Mouse (Mus musculus) neural tube, embryonic 12.5 days (tissue): ENCODE measurements around the gene Cyld. TPM values are rescaled to one million over a fixed set of nuclear protein-coding genes. Genes with fewer than 3 reads are reported as not detected.
"Not testable (repeated sequence)": the region's sequence is repeated elsewhere in the genome, so short reads cannot be mapped to it uniquely, and the experiment has no call there.

ENCODE experiments used
- ATAC-seq: fragments of 200-750 bp; cut with Nextera tagmentation; 2 replicates; pipeline ENCODE4 v1.8.0; 2017; ENCODE audit warnings: low read depth, mild to moderate bottlenecking, moderate TSS enrichment, moderate library complexity; ENCODE audit not compliant: low FRiP score
- H3K27ac ChIP-seq: fragments of 300-500 bp; sonication (generic); 2 replicates; pipeline ENCODE4 v1.5.1; 2016
- H3K27me3 ChIP-seq: fragments of 300-500 bp; sonication (generic); replicated peaks from 2 replicates; pipeline ENCODE4 v1.6.1; 2016; ENCODE audit warnings: mild to moderate bottlenecking
- H3K36me3 ChIP-seq: fragments of 300-500 bp; sonication (generic); 2 replicates; pipeline ENCODE4 v1.6.1; 2016; ENCODE audit warnings: mild to moderate bottlenecking
- H3K4me1 ChIP-seq: fragments of 300-500 bp; sonication (generic); 2 replicates; pipeline ENCODE4 v1.6.1; 2016
- H3K4me2 ChIP-seq: fragments of 300-500 bp; sonication (generic); replicated peaks from 2 replicates; pipeline ENCODE4 v1.6.1; 2016; ENCODE audit warnings: mild to moderate bottlenecking
- H3K4me3 ChIP-seq: fragments of 300-500 bp; sonication (generic); 2 replicates; pipeline ENCODE4 v1.5.1; 2016
- H3K9ac ChIP-seq: fragments of 300-500 bp; sonication (generic); 2 replicates; pipeline ENCODE4 v1.6.1; 2016; ENCODE audit warnings: mild to moderate bottlenecking
- H3K9me3 ChIP-seq: fragments of 300-500 bp; sonication (generic); 2 replicates; pipeline ENCODE4 v1.6.1; 2016; ENCODE audit warnings: mild to moderate bottlenecking
- WGBS: fragments of 180-500 bp; shearing (Covaris S2); methylation state at CpG from one replicate; pipeline ENCODE4 v1.1.7; 2016; 5-methylcytosine and 5-hydroxymethylcytosine counted together
- polyA plus RNA-seq: library from polyadenylated mRNA; unstranded; fragments of >200 nt; fragmentation: Nextera tagmentation; extraction: Ambion mirVana; gene quantifications from 2 replicates; pipeline ENCODE4 v1.2.1, GENCODE M21; 2016

Gene Cyld
- 15.8 and 18.6 TPM in 2 replicates for polyA plus RNA-seq

GRCm38 (mm10) chr8:88696721-88697641, at the start of gene Cyld:
Gene Cyld, plus strand, starts transcription at chr8:88697028.
- H3K9me3 ChIP-seq, result no peaks in the 10 kb centered on the region
- under 1% methylated on average over 80 of the region's 80 CpGs for WGBS
- peak within 1 kb of the TSS; percentile 79 for H3K9ac ChIP-seq
- H3K4me2 ChIP-seq, result peak within 1 kb of the TSS; percentile 85
- peak within 1 kb of the TSS; percentile 53 for H3K27ac ChIP-seq
- 0 out of 2 replicates have a peak, but pooled peaks cover 5% of the 10 kb centered on the region for H3K27me3 ChIP-seq
- H3K4me3 ChIP-seq, result peak within 1 kb of the TSS; percentile 83
- no peaks in the 10 kb centered on the region for H3K36me3 ChIP-seq
- peak; percentile 99 for ATAC-seq
- H3K4me1 ChIP-seq, result peaks cover 10% of the 10 kb centered on the region

GRCm38 (mm10) chr8:88648322-88648721, 48.5 kb upstream of the Cyld start:
- Histone ChIP-seq H3K27ac (no peak overlapping the region), H3K27me3 (peaks cover 5% of the 10 kb centered on the region), H3K4me1 (peaks cover 15% of the 10 kb centered on the region), H3K9me3 (no peaks in the 10 kb centered on the region), H3K4me3 (no peak overlapping the region), H3K4me2 (0 out of 2 replicates have a peak overlapping the region, but pooled peaks have one; percentile 69), H3K9ac (no peak overlapping the region), H3K36me3 (no peaks in the 10 kb centered on the region)
- ATAC-seq, result no peak

DNA sequence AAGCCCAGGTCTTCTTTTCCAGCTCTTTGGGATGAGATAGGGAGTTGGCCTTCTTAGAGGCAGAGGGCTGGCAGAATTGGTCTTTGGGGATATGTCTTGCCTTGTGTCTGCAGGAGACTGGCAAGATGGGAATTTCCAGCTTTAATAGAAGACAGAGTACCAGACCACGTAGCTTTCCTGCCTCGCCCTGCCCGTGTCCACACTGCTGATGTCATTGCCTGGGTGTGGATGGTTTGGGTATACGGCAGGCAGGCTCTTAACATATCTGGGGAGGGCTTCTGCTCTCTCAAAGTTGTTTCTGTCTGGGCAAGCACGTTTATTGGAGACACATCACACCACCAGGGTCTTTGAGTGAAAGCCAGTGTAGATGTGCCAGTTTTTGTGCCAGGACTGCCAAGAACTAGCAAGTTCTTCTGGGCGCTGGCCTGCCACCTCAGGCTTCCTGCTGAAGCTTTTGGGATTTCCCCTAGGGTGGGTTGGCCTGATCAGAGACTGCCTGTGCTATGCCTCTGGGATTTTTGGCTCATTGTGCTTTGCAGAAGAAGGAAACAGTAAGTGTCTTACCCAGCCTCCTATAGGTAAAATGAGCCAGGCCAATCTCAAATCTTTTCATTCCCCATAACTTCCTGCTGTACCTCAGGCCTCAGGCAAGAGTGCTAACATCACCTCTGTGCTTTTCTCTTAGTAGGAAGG, 46.7 kb upstream of the Cyld start:
- no peaks in the 10 kb centered on the region for H3K9me3 ChIP-seq
- no peak for ATAC-seq
- H3K4me1 ChIP-seq, result peaks cover 15% of the 10 kb centered on the region
- peaks cover 5% of the 10 kb centered on the region for H3K27me3 ChIP-seq
- no peak overlapping the region for H3K9ac ChIP-seq
- H3K36me3 ChIP-seq, result no peaks in the 10 kb centered on the region
- no peak overlapping the region for H3K4me2 ChIP-seq
- WGBS, result 82% methylated on average over 6 of the region's 6 CpGs
- no peak overlapping the region for H3K27ac ChIP-seq
- no peak overlapping the region for H3K4me3 ChIP-seq

GRCm38 (mm10) chr8:88651122-88651521, 45.7 kb upstream of the Cyld start:
- not testable (repeated sequence) for ATAC-seq, H3K36me3 ChIP-seq, H3K9ac ChIP-seq, H3K27ac ChIP-seq, H3K27me3 ChIP-seq, H3K9me3 ChIP-seq, H3K4me2 ChIP-seq, H3K4me3 ChIP-seq
- WGBS, result 73% methylated on average over 4 of the region's 4 CpGs
- peaks cover 15% of the 10 kb centered on the region for H3K4me1 ChIP-seq

GRCm38 (mm10) chr8:88655334-88655733, 41.5 kb upstream of the Cyld start:
- H3K4me2 ChIP-seq, result no peak overlapping the region
- H3K9me3 ChIP-seq, result no peaks in the 10 kb centered on the region
- no peak overlapping the region for H3K4me3 ChIP-seq
- H3K9ac ChIP-seq, result no peak overlapping the region
- H3K36me3 ChIP-seq, result no peaks in the 10 kb centered on the region
- no peak overlapping the region for H3K27ac ChIP-seq
- no peaks in the 10 kb centered on the region; the same call in 1 of the 2 replicates for H3K27me3 ChIP-seq
- H3K4me1 ChIP-seq, result no peaks in the 10 kb centered on the region
- no peak for ATAC-seq

- Histone ChIP-seq H3K36me3 (no peaks in the 10 kb centered on the region), H3K9me3 (no peaks in the 10 kb centered on the region), H3K9ac (no peak overlapping the region), H3K27ac (no peak overlapping the region), H3K4me2 (no peak overlapping the region), H3K4me1 (no peaks in the 10 kb centered on the region), H3K27me3 (no peaks in the 10 kb centered on the region), H3K4me3 (no peak overlapping the region)
- 87% methylated on average over 3 of the region's 3 CpGs for WGBS
- ATAC-seq, result no peak
These were observed 37.0 kb upstream of the Cyld start for GRCm38 (mm10) chr8:88659873-88660272.

DNA sequence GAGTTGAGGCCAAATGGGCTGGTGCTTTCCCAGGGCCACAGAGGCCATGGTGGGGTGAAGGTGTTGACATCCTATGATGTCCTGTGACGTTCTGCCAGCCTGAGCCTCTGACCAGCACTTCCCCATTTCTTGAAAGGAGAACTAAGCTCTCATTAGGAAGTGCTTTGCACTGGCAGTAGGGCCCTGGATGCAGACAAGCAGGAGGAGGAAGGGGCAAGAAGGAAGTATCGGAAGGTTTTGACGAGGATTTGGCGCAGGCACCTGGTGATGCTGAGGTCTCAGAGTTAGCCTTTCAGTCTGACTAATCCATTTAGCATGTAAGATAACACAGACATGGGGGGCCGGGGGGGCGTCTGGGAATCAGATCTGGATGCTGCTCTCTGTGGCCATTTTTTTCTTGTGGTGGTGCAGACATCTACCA, 34.4 kb upstream of the Cyld start:
- no peak for ATAC-seq
- H3K27me3 ChIP-seq, result no peaks in the 10 kb centered on the region
- no peaks in the 10 kb centered on the region for H3K36me3 ChIP-seq
- WGBS, result 85% methylated on average over 6 of the region's 6 CpGs
- H3K9me3 ChIP-seq, result no peaks in the 10 kb centered on the region
- H3K4me3 ChIP-seq, result no peak overlapping the region
- H3K4me2 ChIP-seq, result no peak overlapping the region
- no peak overlapping the region for H3K9ac ChIP-seq
- no peaks in the 10 kb centered on the region for H3K4me1 ChIP-seq
- H3K27ac ChIP-seq, result no peak overlapping the region

DNA sequence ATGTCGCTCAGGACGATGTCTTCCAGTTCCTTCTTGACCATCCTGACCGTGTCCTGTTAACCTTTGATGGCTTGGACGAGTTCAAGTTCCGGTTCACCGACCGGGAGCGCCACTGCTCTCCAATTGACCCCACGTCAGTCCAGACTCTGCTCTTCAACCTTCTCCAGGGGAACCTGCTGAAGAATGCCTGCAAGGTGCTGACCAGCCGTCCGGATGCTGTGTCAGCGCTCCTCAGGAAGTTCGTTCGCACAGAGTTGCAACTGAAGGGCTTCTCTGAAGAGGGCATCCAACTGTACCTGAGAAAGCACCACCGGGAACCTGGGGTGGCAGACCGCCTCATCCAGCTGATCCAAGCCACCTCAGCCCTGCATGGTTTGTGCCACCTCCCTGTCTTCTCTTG, 32.7 kb upstream of the Cyld start:
- peaks cover 6% of the 10 kb centered on the region; the same call in 1 of the 2 replicates for H3K4me1 ChIP-seq
- no peaks in the 10 kb centered on the region for H3K27me3 ChIP-seq
- ATAC-seq, result no peak
- no peak overlapping the region for H3K4me2 ChIP-seq
- H3K9me3 ChIP-seq, result no peaks in the 10 kb centered on the region
- 78% methylated on average over 16 of the region's 16 CpGs for WGBS
- H3K4me3 ChIP-seq, result no peak overlapping the region
- H3K9ac ChIP-seq, result no peak overlapping the region
- H3K36me3 ChIP-seq, result no peaks in the 10 kb centered on the region
- H3K27ac ChIP-seq, result no peak overlapping the region

GRCm38 (mm10) chr8:88664947-88665346, 31.9 kb upstream of the Cyld start:
- peaks cover 6% of the 10 kb centered on the region; the same call in 1 of the 2 replicates for H3K4me1 ChIP-seq
- H3K27me3 ChIP-seq, result no peaks in the 10 kb centered on the region
- no peaks in the 10 kb centered on the region for H3K9me3 ChIP-seq
- H3K4me2 ChIP-seq, result no peak overlapping the region
- H3K36me3 ChIP-seq, result no peaks in the 10 kb centered on the region
- H3K27ac ChIP-seq, result no peak overlapping the region
- no peak overlapping the region for H3K4me3 ChIP-seq
- no peak for ATAC-seq
- 87% methylated on average over 19 of the region's 19 CpGs for WGBS
- H3K9ac ChIP-seq, result no peak overlapping the region

DNA sequence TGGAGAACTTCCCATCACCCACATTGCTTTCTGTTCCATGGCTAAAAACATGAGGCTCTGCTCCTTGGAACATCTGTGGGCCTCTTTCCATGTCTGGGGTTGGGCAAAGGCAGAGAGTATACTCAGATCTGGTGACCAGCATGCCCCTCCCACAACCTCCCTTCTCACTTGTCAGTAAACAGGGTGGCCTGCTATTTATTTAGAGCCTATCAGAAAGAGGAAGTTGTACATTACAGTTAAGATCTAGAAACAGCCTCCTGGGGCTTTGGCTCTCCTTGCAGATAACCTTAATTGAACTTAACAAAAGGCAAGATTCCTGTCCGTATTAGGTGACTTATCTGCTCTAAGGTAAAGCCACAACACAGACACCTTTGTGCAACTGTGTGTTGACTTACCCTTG, 30.4 kb upstream of the Cyld start:
- no peak for ATAC-seq
- H3K27ac ChIP-seq, result no peak overlapping the region
- no peaks in the 10 kb centered on the region for H3K9me3 ChIP-seq
- peaks cover 6% of the 10 kb centered on the region; the same call in 1 of the 2 replicates for H3K4me1 ChIP-seq
- no peak overlapping the region for H3K9ac ChIP-seq
- no peak overlapping the region for H3K4me3 ChIP-seq
- H3K27me3 ChIP-seq, result no peaks in the 10 kb centered on the region
- H3K36me3 ChIP-seq, result no peaks in the 10 kb centered on the region
- H3K4me2 ChIP-seq, result no peak overlapping the region
- WGBS, result 80% methylated on average over 1 of the region's 1 CpGs

DNA sequence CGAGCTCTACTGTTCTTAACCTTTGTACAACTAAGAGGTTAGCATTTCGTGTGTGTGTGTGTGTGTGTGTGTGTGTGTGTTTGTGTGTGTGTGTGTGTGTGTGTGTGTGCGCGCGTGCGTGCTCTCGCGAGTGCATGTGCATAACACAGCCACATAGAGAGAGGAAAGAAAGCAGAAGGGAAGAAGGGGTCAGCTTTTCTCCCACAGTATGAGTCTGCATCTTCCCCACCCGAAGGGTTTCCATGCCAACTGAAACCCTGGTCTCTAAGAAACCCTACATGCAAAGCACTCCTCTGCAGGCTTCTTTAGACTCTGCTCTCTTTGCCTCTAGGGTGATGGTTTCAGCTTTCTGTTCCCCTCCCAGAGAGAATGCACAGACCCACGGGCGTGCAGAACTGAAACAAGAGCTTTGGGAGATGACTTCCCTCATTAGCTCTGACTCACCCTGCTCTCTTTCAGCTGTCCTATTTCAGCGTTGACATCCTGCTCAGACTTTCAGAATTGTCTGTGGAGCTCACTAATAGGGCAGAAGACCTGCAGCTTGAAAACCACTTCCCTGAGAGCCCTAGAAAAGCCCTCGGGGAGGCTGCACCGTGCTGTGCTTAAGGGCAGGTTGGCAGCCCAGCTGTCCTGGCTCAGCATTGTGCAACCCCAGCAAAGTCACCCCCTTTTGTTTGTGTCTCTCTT, 28.3 kb upstream of the Cyld start:
- H3K27me3 ChIP-seq, result no peaks in the 10 kb centered on the region
- peaks cover 6% of the 10 kb centered on the region; the same call in 1 of the 2 replicates for H3K4me1 ChIP-seq
- 0 out of 2 replicates have a peak, but pooled peaks have one; percentile 25 for ATAC-seq
- no peak overlapping the region for H3K4me3 ChIP-seq
- WGBS, result 73% methylated on average over 12 of the region's 14 CpGs
- H3K9me3 ChIP-seq, result no peaks in the 10 kb centered on the region
- H3K4me2 ChIP-seq, result no peak overlapping the region
- no peak overlapping the region for H3K9ac ChIP-seq
- no peak overlapping the region for H3K27ac ChIP-seq
- no peaks in the 10 kb centered on the region for H3K36me3 ChIP-seq

DNA sequence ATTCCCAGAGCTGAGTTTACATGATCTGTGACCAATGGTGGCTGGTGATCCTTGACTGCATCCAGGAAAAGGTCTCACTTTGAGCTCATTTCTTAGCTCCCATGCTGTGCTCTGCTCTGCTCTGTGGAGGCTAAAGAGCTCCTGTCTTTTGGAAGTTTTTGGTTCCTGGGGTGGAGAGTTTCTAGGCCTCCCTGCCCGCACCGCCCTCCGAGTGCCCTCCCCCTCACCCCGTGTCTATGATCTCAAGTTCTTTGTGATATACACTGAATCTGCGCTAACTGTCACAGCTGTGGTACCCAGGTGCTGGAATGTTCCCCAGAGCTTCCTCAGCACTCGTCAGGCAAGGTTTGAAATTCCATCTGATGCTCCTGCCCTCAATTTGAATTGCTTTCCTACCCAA, 26.0 kb upstream of the Cyld start:
- H3K9me3 ChIP-seq, result no peaks in the 10 kb centered on the region
- no peak overlapping the region for H3K27ac ChIP-seq
- no peak for ATAC-seq
- no peak overlapping the region for H3K4me3 ChIP-seq
- H3K36me3 ChIP-seq, result no peaks in the 10 kb centered on the region
- H3K27me3 ChIP-seq, result no peaks in the 10 kb centered on the region
- WGBS, result 79% methylated on average over 6 of the region's 6 CpGs
- H3K9ac ChIP-seq, result no peak overlapping the region
- peaks cover 6% of the 10 kb centered on the region; the same call in 1 of the 2 replicates for H3K4me1 ChIP-seq
- no peak overlapping the region for H3K4me2 ChIP-seq
